Mouse (Mus musculus) hematopoietic stem cell, adult 5-6 weeks (primary cell): ENCODE data around the gene Rgsl1. TPM values are rescaled to one million over a fixed set of nuclear protein-coding genes. Genes with fewer than 3 reads are reported as not detected.
"Not testable (repeated sequence)": the region's sequence is repeated elsewhere in the genome, so short reads cannot be mapped to it uniquely, and the experiment has no call there.

Experiments
- ATAC-seq, 2 experiments: fragments of 125-278 bp in 1 of 2; replicated peaks in 1 of 2; 2 replicates each; pipeline ENCODE4 v1.8.0; 2016 to 2017; ENCODE audit warnings: inconsistent platforms in 2 of 2, mild to moderate bottlenecking in 2 of 2, moderate number of reproducible peaks in 2 of 2, low read depth in 1 of 2, moderate TSS enrichment in 1 of 2; ENCODE audit not compliant: low FRiP score in 2 of 2, poor library complexity in 2 of 2, severe bottlenecking in 2 of 2, insufficient read depth in 1 of 2, low TSS enrichment in 1 of 2
- total RNA-seq: library from RNA; stranded (forward); fragments of 172-1452, 232-1000 nt; gene quantifications from 2 replicates; pipeline ENCODE4 v1.2.3, GENCODE M21; 2017

The Rgsl1 gene
- total RNA-seq, 1 experiment from 2014 or later: not detected

DNA sequence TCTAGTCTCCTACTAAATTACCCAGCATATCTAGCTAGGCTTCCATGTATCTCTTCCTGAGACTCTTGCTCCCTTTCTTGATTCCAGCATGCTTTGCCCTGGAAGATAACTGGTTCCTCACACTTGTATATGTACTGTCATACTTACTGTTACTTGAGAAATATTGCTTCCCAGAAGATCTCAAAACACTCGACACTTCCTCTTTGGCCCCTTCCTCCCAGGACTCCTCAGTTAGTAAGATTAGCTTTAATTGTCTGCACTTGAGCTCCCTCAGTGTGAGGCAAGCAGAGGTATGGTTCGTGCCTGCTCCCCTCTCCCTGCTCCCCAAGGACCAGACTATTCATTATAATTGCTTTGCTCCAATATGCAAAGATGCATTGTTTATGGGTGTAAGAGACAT lies 53.2 kb downstream of the Rgsl1 start:
- ATAC-seq: peak in 1 of 2 experiments; percentile 22; a peak in 1 of 4 replicates

DNA sequence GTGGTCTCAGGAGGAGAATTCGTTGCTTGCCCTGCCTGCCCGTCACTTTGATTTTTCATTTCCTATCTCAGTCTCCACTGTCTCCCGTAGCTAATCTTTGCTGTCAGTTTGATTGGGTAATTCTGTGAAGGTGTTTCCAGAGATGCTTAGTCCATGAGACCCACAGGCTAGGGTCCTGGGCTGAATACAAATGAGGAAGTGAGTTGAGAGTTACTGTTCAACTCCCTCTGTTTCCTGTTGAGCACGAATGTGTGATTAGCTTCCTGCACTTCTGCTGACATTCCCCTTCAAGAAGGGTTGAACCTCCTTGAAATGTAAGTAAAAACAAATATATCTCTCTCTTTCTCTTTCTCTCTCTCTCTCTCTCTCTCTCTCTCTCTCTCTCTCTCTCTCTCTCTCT lies 58.3 kb downstream of the Rgsl1 start:
- peak; percentile 76 to 86 for ATAC-seq

DNA sequence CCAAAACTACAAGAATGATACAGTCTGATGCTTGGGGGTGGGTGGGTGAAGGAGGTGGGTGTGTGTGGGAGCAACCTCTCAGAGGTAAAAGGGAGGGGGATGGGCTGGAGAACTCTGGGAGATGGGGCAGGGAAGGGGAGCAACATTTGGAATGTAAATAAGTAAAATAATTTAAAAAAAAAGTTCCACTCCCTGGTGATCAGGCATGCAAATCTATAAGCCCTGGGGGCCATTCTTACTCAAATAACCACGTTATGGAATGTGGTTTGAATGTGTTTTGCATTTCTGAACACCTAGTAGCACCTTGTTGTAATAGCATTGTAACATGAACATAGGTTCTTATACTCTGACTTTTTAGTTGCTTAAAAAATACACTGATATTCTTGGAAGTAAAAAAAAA lies 60.6 kb downstream of the Rgsl1 start:
- no peak for ATAC-seq

DNA sequence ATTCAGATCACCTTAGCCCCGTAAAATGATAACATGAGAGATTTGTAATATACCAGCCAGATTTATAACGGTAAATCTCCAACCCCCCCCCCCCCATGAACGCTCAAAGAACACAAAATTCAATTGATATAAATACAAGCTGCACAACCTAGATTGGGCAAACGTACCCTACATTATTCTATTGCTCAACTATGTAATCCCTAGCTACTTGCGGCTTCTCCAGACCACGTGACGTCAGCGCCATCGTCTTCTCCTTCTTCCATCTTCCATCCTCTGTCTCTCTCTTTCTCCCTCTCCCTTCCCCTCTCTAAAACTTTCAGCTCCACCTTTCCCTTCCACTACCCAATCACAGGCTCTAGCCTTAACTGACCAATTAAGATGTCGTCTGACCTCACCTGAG lies 65.7 kb downstream of the Rgsl1 start:
- no peak for ATAC-seq

DNA sequence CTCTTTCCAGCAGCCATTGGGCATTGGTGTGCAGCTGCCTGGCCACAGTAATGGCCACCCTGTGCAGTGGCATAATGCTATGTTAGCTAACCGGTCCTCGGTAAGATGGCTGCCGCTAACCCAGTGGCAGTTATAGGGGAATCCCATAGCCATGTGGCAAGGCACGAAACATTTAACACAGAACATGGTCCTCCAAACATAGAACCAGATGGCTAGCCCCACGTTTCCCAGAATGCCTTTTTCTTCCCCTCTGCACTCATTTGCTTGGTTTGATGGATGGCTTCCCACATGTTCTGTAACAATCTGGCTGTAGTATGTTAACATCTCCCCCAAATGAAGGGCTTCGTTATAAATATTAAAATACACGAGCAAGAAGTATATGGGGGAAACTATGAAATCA lies 67.7 kb downstream of the Rgsl1 start:
- ATAC-seq: no peak

DNA sequence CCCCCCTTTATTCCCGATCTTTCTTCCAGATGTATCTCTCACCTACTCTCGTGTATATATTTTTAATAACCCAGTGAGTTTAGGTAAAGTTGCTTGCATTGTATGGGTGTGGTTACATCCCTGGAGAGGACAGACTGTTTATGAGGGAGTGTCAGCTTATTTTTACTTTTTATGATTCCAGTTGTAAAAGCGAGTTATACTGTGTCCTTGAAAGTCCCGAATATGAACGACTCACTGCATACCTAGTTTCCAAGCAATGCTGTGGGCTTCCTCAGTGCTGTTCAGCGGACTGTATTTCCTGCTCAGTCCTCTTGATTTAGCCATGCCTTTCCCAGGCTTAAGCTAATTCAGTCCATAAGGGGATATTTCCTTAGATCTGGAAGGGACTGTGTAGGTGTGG lies 68.8 kb downstream of the Rgsl1 start:
- ATAC-seq: no peak

DNA sequence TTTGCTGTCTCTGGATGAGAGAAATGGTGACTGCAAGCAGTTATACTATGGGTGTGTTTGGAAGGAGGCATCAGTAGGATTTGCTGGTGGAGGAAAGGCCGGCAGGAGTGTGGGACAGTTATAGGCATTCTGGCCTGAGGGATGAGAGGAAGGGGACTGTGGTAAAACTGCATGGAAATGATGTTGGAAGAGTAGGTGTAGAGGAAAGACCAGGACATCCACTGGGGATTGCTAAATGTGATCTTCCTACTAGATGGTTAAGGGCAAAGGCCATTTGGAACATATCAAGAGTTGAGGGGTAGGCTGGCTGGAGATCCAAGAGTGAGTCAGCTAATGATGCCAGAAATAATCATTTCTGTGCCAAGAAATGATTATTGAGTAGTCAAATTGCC lies 73.2 kb downstream of the Rgsl1 start:
- no peak for ATAC-seq

DNA sequence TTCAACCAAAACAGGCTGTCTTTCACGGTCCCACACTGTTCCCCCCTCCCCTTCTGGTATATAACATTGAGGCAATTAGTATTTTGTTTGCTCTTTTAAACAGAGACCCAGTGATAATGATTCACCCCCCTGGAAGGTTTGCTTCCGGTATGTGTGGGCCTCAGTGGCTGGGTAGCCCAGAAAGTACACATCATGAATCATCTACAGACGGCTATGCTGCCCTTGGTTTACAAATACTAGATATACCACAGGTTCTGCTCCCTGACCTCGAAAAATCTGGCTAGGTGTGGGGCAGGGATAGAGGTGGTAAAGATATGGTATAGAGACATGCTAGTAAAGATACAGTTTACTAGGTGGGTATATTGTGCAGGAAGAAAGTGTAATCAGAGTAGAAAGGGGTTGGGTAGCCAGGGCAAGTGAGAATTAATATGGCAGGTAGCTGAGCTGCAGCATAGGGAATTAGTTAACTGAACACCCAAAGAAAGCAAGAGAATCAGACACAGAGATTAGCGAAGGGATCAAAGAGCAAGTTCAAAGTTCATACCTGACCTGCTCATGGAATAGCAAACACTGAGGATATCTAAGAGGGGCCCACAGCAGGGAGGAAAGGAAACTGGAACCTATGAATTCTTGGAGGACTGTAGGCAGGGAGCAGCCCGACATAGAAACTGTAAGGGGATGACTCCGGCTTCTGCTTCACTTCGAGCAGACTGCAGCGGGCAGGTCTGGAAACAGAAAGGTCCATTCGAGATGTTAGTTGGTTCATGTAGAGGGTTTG lies 73.8 kb downstream of the Rgsl1 start:
- ATAC-seq: no peak

DNA sequence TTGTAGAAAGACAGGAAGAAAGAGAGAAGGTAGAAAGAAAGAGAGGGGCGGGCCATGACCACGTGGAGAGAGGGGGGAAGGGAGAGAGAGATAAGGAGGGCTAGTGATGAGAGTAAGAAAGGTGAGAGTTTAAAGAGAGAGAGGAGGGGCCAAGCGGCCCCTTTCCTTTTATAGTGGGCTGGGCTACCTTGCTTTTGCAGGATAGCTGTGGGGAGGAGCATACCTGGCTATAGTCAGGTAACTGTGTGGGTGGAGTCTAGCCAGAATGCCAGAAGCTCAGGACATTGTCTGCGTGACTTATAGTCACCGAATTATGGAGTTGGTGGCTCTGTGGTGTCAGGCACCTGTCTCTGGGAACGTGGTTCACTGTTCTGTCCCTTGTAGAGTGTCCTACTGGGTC lies 74.4 kb downstream of the Rgsl1 start:
- ATAC-seq: not testable (repeated sequence)

DNA sequence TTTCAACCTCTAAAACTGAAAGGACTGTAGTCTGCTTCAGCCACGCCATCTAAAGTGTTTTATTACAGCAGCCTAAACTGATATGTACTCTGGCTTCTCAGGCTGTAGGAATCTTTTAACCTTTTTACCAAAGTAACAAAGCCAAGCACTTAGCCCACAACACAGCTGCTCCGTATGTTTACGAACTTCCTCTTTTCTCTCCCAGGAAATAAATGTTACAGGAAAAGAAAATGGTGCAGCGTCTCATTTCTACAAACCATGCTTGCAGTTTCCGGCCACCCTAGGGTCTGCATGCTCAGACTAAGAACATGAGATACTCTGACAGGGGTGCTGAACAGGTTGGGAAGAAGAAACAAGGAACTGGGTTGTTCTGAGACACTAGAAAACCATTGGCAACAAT lies 75.5 kb downstream of the Rgsl1 start:
- ATAC-seq: peak; percentile 69 to 78

DNA sequence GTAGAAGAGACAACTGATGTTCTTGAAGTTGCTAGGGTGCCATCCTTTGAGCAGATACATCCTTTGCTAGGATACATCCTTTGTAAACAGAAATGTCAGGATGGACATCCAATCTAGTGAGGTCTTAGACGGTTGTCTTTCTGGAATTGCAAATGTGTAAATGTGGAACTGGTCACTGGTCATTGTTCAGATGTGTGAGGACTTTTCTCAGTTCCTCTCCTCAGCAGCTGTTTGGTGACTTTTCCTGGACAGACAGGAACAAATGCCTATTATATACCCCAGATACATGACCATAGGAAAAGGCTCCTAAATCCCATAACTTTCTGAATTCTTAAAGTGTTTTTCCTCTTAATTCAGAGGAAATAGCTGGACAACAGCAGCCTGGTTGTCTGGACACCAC lies 76.7 kb downstream of the Rgsl1 start:
- ATAC-seq: no peak

DNA sequence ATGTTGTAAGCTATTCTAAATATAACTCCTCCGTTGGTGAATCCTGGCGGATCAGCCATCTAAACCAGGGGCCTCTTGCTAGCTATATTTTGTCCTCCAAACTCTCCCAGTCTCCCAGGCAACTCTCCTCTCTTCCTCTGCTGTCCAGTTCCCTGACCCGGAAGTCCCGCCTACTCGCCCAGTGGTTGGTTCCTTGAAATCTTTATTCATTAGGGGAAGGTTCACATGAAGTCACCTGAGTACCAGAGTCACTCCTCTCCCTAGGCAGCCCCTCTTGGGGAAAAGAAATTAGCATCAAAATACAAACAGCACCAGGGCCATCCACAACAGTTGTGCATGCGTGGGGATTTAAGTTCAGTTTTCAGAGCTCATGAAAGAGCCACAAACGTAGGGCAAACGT lies 77.6 kb downstream of the Rgsl1 start:
- no peak for ATAC-seq

DNA sequence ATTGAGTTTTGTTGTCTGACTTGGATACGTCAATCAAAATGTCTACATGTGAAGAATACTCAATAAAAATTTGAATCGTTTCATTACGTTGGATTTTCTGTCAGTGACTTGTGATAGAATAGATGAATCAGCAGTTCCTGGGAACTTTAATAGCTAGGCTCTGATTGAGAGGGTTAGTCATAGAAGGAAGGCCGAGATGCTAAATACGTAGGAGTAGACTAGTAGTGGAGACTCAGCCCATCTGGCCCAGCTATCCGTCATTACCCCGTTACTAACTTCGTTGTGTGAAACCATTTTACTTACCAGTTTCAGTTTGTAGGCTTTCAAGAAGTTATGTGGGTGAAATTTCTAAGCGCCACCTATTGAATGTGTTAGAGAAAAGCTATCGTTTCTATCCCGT lies 79.8 kb downstream of the Rgsl1 start:
- no peak for ATAC-seq

DNA sequence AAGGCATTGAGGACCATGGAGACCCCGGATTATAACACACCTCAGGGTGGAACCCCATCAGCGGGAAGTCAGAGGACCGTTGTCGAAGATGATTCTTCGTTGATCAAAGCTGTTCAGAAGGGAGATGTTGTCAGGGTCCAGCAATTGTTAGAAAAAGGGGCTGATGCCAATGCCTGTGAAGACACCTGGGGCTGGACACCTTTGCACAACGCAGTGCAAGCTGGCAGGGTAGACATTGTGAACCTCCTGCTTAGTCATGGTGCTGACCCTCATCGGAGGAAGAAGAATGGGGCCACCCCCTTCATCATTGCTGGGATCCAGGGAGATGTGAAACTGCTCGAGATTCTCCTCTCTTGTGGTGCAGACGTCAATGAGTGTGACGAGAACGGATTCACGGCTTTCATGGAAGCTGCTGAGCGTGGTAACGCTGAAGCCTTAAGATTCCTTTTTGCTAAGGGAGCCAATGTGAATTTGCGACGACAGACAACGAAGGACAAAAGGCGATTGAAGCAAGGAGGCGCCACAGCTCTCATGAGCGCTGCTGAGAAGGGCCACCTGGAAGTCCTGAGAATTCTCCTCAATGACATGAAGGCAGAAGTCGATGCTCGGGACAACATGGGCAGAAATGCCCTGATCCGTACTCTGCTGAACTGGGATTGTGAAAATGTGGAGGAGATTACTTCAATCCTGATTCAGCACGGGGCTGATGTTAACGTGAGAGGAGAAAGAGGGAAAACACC lies 90.0 kb downstream of the Rgsl1 start:
- ATAC-seq: no peak

DNA sequence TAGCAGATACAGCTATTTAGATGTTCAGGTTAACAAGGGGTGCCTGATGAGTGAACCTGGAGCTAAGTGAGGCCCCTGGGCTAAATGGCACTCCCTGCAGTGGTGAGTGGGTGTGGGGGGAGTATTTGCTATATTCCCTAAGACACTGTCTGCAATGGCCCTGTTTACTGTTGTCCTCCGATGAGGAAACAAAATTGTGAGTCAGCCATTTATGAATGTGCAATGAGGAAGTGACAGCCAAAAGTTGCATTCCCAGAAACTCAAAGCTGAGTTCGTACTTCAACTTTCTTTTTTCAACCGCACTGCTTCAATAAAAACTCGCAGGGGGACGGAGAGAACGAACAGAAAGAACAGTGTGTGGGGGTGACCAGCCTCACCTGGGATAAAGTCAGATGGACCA lies 91.4 kb downstream of the Rgsl1 start:
- peak; percentile 9 to 17; a peak in 2 of 4 replicates for ATAC-seq

DNA sequence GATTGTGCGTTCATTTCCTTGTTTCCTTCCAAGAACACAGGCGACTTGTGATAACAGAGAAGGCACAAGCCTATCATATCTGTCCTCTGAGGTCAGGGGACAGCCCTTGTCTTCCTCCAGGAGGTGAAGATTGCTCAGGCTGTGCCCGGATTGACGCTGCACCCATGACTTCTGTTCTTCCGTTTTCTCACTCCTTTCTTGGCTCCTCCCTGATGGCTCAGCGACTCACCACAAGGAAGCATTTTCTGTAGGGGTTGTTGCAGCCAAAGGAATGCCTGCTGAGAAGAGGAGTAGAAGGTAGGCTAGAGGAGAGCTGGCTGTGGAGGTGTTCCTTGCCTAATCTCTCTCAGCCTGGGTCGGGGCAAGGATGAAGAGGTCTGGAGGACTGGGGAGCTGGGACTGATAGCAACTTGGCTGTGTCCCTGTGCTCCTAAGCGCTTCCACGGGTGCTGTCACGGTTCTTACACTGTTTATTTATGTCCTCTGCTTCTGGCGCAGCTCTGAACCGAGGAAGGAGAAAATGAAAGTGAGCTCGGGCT lies 92.1 kb downstream of the Rgsl1 start:
- ATAC-seq: peak; percentile 70 to 74

DNA sequence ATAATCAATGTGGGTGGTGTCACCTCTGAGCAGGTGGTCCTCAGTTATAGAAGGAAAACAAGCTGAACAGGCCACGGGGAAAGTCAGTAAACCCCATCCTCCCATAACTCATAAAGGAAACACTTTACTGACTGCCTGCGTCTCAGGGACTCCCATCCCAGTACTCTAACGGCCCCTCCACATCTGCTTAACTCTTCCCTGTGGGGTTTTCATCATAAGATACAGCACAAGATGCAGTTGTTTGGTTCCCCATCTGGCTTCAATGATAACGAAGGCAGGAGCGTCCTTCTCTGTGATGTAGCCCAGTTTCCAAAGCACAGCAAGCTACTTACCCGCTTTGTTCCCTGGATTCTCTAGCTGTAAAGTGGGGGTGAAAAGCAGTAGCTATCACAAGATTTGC lies 93.9 kb downstream of the Rgsl1 start:
- ATAC-seq: no peak

DNA sequence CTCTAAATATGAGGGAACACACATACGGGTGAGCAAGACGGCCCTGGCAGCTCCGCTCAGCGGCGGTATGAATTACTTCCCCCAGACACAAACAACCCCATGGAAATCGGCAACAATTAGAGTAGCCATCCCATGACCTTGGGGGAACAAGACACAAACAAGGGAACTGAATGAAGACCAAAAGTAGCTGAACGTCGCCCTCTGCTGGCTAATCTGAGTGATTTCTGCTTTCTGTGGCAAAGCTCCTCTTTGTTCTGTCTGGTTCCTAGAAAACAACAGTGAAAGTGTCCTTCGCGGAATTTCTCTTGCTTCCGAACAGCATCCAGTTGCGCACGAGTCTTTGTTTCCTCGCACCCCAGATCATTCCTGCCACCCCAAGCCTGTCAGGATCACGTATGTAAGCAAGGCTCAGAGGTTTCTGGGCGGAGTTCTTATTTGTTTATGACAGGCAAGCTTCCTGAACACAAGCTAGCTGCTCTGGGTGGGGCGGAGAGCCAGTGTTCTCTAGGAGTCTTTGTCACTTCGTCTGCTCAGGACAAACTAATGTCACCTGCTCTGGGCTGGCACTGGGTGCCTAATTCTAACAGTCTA lies 94.6 kb downstream of the Rgsl1 start, which contains the start of gene Rnasel:
Gene Rnasel (plus strand): TSS at position 216 of the 591 bp plus-strand sequence.
- ATAC-seq: peak; percentile 51 to 65
